Mouse (Mus musculus): Measurements from ENCODE around the gene Mad1l1.
A peak's percentile ranks its signal among the peaks of the same experiment; 100 is the strongest.
"Not testable (repeated sequence)": the region's sequence is repeated elsewhere in the genome, so short reads cannot be mapped to it uniquely, and the experiment has no call there.

The Mad1l1 gene

DNA sequence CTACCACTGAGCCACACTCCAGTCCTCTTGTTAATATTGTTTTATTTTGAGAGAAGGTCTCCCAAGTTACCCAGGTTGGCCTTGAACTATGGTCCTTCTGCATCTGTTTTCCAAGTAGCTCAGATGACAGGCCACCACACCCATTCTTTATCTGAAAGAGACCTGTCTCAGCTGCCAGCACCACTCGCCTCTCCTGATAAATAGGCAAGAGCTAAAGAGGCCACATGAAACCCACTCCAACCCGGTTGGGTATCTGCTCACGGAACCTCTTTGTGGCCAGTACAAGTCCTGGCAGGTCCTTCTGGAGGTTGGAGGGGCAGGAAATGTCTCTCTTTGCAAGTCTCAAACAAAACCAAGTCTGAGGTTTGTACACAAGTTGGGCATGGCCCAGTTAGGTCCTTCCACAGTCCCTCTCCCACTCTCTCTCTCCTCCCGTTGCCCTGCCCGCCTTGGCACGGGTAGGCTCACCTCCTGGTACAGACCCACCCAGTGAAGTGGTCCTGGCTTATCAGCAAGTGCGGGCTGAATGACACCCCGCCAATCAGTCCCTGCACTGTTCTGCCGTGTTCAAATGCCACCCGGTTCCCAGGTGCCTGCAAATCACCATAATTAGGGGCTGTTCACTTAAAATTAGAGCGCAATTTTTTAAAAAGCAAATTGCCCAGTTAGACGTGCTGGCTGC, 308.9 kb downstream of the Mad1l1 start:
- no peak for DNase-seq (ENCODE audit: low read depth, low spot score)

DNA sequence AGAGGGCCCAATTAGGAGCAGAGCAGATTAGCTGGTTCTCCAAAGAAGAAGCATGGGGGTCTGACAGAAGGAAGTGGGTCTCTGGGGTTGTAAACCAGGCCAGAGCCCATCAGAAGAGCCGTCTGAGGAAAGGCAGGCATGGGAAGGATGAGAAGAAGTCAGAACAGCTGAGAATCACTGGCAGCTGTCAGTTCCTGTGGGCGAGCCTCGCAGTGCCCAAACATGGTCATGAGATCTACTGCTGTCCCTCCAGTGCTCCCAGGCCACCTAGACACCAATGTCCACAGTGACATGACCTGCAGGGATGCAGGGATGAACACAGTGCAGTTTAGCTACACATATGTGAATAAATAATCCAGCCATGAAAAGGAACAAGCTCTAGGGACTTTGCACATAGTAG, 310.9 kb downstream of the Mad1l1 start:
- no peak for DNase-seq (ENCODE audit: low read depth, low spot score)

- no peak for DNase-seq (ENCODE audit: low read depth, low spot score)
Measured at GRCm38 (mm10) chr5:140009083-140009655, 312.2 kb downstream of the Mad1l1 start.

- DNase-seq (ENCODE audit: low read depth, low spot score): no peak
Measured at GRCm38 (mm10) chr5:140008523-140008806, 312.9 kb downstream of the Mad1l1 start.

DNA sequence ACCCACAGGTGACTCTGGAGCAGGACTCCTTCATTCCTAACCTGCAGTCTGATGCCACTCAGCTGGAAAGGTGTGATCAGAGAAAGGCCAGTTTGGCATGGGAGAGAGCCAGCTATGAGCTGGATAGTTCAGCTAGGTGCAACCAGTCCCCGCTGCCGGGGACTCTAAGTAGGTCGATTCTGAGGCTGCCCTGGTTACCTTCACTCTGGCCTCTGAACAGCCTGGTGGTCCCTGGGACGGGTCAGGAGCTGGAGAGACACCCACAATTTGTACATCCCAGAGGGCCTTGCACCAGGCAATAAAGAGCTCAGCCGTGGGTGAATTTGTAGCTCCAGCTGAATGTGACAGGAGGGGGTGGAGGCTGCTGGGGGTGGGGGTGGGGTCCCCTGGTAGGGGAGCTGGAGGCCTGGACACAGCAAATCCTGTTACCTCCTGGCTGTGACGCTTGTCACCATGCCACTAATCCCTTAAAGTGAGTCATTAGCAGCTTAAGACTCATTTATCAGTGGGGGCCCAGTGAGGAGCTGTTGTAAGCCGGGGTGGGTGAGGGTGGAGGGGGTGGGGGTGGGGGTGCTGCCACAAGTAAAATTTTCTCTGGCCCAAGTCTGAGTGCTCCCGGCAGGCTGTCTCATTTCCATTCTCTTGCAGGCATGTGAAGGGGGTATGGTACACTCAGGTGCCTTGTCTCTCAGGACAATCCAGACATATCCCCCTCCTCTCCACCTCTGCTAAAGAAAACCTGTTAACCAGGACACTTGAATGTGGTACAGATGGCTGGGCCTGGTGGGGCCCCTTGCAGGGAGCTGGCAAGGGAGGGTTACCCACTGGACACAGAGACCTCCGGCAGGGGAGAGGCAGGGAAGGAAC, 313.5 kb downstream of the Mad1l1 start:
- DNase-seq (ENCODE audit: low read depth, low spot score): peak; percentile 72

- no peak for DNase-seq (ENCODE audit: low read depth, low spot score)
Measured at GRCm38 (mm10) chr5:140006861-140007260, 314.5 kb downstream of the Mad1l1 start.

DNA sequence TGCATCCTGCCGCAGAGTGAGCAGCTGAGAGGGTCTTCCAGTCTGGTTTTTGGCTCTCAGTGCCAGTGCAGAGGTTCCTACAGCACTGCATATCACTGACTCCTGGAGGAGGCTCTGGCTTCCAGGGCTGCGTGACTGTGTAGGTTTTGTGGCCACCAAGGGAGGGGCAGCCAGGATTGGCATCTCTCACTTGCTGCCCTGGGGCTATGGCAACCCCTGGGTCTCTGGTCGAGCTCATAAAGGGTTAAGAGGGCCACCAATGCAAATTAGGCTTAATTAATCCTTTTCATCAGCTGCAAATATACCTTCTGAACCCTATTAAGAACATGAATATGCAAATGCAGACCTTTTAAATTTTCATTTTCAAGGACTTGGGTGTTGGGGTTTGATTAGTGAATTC, 318.8 kb downstream of the Mad1l1 start:
- DNase-seq (ENCODE audit: low read depth, low spot score): no peak

DNA sequence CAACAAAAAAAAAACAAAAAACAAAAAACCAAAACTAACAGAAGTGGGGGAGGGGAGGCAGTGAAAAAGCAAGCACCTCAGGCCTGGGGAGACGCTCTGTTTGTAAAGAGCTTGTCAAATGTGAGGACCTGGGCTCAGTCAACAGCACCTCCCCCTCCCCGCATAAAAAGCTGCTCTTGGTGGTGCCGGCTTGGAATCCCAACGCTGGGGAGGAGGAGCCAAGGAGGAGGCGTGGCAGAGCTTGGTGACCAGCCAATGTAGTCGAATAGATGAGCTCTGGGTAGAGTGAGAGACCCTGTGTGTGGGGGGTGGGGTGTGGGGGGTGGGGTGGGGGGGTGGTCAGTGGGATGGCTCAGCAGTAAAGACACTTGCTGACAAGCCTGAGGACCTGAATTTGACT, 322.4 kb downstream of the Mad1l1 start:
- DNase-seq (ENCODE audit: low read depth, low spot score): no peak

DNA sequence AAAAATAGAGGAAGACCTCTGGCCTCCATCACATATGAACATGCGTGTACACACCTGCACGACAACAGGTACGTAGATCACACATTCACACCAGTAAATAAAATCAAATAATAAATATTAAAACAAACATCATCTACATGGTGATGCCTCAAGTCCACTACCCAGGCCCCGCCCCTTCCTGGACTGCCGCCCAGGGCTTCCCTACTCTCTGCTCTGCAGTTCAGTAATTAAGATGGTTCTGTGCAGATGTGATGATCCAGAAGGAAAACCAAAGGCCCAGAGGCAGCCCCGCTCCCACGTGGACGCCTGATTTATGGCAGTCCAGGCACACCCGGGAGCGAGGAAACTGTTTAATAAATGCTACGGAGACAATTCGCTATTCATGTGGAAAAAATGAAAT, 323.0 kb downstream of the Mad1l1 start:
- not testable (repeated sequence) for DNase-seq (ENCODE audit: low read depth, low spot score)

- no peak for DNase-seq (ENCODE audit: low read depth, low spot score)
Measured at GRCm38 (mm10) chr5:139991531-139991930, 329.8 kb downstream of the Mad1l1 start.

DNA sequence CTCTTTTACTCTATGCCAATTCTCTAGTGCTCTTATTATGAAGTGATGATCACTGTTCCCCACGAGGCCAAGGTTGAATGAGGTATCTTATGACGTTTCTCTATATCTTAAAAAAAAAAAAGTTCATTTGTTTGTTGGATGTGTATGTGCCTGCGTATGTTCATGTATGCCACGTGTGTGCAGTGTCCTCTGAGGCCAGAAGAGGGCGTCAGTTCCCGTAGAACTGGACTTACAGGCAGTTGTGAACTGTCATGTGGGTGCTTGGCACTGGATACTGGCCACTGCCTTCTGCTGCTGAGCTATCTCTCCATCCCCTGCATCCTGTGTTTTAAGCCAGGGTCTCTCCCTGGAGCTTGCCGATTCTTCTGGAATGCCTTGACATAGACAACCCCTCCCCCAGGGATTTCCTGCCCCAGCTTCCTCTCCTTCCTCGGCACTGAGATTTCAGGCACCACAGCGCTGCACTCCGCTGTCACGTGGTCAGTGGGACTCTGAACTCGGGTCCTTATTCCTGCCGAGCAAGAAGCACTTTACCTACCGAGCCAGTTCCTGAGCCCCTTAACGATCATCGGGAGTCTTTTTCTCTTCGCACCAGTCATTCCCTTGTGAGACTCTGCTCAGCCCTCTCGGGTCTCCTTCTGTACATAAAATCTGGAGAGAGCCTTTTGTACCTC, 336.1 kb downstream of the Mad1l1 start:
- no peak for DNase-seq (ENCODE audit: low read depth, low spot score)

GRCm38 (mm10) chr5:139981976-139982375, 339.4 kb downstream of the Mad1l1 start:
- no peak for DNase-seq (ENCODE audit: low read depth, low spot score)

DNA sequence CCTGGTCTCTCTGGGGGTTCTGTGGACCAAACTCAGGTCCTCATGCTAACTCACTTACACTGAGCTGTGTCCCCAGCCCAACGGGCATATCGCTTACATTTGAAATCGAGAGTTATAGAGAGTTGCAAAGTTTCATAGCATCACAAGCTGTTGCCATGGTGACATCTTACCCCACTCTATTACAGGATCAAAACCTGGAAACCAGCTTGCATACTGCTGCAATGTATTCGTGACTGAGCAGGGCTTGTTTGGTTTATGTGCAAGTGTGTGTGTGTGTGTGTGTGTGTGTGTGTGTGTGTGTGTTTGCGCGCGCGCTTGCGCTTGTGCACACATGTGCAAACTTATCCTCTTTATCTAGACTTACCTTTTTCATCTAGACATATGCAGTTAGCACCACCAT, 342.0 kb downstream of the Mad1l1 start:
- no peak for DNase-seq (ENCODE audit: low read depth, low spot score)

DNA sequence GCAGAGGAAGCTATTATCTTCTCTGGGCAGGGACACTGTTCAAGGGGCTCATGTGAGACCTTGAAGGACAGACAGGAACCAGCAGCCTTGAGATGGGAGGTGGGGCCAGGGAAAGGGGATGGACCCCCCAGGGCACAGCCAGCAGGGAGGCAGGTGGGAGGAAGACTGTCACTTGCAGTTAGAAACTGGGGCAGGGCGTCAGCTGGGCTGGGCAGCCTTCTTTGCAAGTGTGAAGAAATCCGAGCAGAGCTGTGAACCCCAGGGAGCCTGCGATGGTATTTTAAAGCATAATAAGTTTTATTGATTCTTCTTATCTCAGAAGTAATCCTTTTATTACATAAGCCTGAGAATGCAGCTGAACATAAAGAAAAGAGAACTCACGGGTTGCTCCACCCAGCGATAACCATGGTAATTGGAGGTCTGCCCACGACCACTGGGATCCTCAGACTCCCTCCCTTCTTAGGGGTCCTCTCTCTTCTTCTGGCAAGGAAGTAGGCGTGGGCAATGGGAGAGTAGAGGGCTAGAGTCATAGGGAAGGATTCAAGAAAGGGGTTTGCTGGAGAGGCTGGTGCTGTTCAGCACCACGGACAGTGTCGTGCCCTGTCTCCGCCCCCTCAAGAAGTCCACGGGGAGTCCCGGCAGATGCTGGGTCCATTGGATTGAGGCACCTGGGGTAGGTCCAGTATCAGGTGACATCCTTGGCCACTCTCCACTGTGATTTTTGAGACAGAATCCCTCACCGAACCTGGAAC, 342.7 kb downstream of the Mad1l1 start:
- no peak for DNase-seq (ENCODE audit: low read depth, low spot score)

DNA sequence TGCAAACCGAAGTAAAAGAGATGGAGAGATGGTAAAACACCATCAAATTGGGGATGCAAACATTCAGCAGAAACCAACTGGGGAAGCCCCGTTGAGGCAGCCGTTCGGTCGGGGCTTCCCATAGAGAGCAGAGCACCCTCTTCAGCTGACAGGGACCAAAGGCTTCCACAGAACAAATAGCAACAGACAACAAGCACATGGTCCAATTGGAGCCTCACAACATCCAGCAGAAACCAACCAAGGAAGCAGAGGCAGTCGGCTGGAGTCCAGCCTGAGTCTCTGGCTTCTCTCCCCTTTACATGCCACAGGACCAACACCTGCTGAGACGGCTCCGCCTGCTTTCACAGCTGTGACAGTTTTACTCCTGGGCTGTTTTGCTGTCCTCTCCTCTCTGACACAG, 343.9 kb downstream of the Mad1l1 start:
- no peak for DNase-seq (ENCODE audit: low read depth, low spot score)

DNA sequence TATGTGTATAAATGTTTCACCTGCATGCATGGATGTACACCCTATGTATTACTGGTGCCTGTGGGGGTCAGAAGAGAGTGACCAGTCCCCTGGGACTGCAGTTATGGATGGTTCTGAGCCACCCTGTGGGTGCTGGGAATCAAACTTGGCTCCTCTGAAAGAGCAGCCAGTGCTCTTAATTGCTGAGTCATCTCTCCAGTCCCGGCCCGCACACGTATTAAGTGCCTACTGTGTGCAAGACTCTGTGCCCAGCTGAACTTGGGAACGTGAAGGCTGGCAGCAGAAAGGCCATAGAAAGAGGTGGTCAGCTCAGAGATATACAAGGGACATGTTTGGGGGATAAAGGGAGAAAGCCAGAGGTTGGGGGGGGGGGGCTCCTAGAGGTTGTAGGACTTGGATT, 344.8 kb downstream of the Mad1l1 start:
- DNase-seq (ENCODE audit: low read depth, low spot score): no peak

DNA sequence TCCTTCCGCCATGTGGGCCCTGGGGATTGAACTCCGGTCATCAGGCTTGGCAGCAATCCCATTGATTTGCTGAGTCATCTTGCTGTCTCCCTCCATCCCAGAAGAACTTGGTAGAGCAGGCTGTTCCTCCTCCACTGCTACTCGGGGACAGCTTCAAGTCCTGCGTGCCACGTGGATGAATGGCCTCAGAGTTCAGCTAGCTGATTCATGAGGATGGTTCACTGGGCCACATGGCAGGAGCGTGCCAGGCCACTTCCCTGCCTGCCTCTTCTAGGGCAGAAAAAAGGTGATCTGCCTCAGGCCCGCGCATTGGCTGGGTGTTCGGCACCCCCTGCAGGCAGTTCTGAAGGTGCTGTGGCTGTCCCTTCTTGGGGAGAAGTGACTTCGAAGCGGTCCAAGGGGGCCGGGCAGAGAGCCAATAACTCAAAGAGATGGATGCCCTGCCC, 351.1 kb downstream of the Mad1l1 start:
- DNase-seq (ENCODE audit: low read depth, low spot score): no peak

DNA sequence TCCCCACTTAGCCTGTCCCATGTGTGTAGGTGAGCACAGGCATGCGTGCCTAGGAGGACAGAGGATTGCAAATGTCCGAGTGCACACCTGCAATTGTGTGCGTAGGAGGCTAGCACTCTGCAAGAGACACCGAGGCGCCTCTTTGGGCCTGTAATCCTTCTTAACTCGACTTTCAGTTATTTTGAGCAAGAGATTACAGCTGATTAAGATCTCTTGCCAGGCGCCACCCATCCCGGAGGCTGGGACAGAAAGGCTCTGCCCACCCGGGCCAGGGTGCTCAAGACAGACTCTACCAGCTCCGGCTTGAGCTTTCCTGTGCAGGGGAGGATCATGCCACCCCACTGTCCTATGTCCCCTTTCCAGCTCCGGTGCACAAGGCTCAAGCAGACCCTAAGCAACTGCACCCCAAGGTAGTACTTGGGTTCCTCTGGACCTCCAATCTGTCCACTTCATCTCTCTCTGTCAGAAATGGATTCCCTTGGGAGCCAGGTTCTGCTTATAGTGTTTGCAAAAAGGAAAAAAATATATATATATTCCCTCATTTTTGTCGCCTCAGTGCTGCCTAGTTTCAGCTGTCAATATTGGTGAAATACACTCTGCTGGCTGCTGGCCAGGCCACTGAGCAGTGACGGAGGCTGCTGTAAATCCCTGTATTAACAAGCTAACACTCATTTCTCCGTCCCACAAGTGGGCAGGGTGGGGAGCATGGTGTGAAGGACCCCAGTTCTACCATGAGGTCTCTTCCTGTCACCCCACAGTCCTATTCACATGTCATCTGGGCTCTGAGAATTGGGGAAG, 352.0 kb downstream of the Mad1l1 start:
- peak; percentile 81 for DNase-seq (ENCODE audit: low read depth, low spot score)

- no peak for DNase-seq (ENCODE audit: low read depth, low spot score)
Measured at GRCm38 (mm10) chr5:139965596-139965995, 355.8 kb downstream of the Mad1l1 start.

- DNase-seq (ENCODE audit: low read depth, low spot score): no peak
Measured at GRCm38 (mm10) chr5:139964391-139964790, 357.0 kb downstream of the Mad1l1 start.

DNA sequence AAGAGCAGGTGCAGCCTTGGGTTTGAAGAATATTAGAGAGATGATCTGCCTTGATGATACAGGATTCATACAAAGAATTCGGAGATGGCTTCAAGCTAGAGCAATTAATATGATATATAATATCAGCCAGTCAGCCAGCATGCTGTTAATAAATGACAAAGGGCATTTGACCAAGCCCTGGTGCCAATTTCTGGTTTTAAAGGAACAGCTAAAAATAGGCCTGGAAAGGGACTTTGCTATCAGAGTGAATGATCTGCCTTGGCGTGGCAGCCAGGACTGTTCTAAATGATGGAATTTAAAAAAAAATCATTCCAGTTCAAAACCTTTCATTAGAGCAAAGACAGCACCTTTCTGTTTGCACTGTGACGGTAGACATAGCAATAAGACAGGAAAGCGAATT, 361.6 kb downstream of the Mad1l1 start:
- no peak for DNase-seq (ENCODE audit: low read depth, low spot score)
